In the genomic region with DNA sequence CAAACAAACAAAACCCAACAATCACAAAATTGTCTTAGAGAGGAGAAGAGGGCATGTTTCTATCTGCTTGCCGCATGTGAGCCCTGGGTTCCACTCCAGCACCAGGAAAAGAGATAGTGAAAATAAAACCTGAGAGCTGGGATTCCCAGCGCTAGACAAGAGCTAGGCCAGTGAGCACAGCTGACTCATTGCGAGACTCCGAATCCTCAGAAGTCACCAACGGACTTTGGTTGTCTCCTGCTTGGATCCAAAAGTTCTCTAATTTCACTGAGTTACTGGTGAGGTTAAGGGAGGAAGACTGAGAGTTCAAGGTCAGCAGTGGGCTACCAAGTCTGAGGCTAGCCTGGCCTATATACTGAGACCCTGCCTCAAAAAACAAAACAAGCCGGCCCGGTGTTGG, we compare ENCODE assay signal across 24 mouse cellular contexts. TPM values are rescaled to one million over a fixed set of nuclear protein-coding genes. Genes with fewer than 3 reads are reported as not detected.
"Had no signal": no experiment of that assay in that cellular context is flagged by ENCODE, and none has a peak within 500 bp of the region (broad histone marks: within the 10 kb centered on the region; RNA-seq: fewer than 3 reads in every experiment).

No protein-coding gene starts in this region.

- H3K9me3 ChIP-seq: limb, embryonic 10.5 days; limb, embryonic 13.5 days; liver, embryonic 12.5 days; liver, embryonic 15.5 days; midbrain, embryonic 10.5 days; midbrain, embryonic 13.5 days; neural tube, embryonic 13.5 days; stomach, embryonic 15.5 days had no signal

- H3K4me3 ChIP-seq: layer of hippocampus, adult 2 months; limb, embryonic 10.5 days; limb, embryonic 13.5 days; liver, embryonic 12.5 days; liver, embryonic 15.5 days; midbrain, embryonic 10.5 days; midbrain, embryonic 13.5 days; myocyte; neural tube, embryonic 13.5 days; stomach, embryonic 15.5 days had no signal

- DNase-seq: kidney, postnatal 25 days; layer of hippocampus, adult 9-11 months; liver; lung, adult 2 months; lung, postnatal 14 days; retina, postnatal 1 day; right cerebral cortex, postnatal 25 days; spleen, adult 18-20 months; thymus, adult 2 months; thymus, postnatal 14 days; thymus, postnatal 4 days had no signal

- H3K27me3 ChIP-seq: limb, embryonic 13.5 days; liver, embryonic 12.5 days; liver, embryonic 15.5 days; midbrain, embryonic 13.5 days; neural tube, embryonic 13.5 days; stomach, embryonic 15.5 days had no signal

- H3K36me3 ChIP-seq: limb, embryonic 10.5 days; limb, embryonic 13.5 days; liver, embryonic 15.5 days; midbrain, embryonic 10.5 days; midbrain, embryonic 13.5 days; neural tube, embryonic 13.5 days; stomach, embryonic 15.5 days had no signal

- H3K9ac ChIP-seq: limb, embryonic 13.5 days; liver, embryonic 12.5 days; liver, embryonic 15.5 days; midbrain, embryonic 13.5 days; neural tube, embryonic 13.5 days; stomach, embryonic 15.5 days had no signal

- H3K4me2 ChIP-seq: limb, embryonic 13.5 days; liver, embryonic 12.5 days; liver, embryonic 15.5 days; midbrain, embryonic 13.5 days; neural tube, embryonic 13.5 days; stomach, embryonic 15.5 days had no signal

- ATAC-seq: liver, embryonic 12.5 days; midbrain, embryonic 13.5 days; midbrain, embryonic 16.5 days had no signal

- H3K4me1 ChIP-seq: midbrain, embryonic 13.5 days; neural tube, embryonic 13.5 days had no signal

- H3K27ac ChIP-seq: layer of hippocampus, adult 2 months; limb, embryonic 10.5 days; limb, embryonic 13.5 days; liver, embryonic 12.5 days; liver, embryonic 15.5 days; midbrain, embryonic 10.5 days; midbrain, embryonic 13.5 days; neural tube, embryonic 13.5 days; stomach, embryonic 15.5 days had no signal

RNA-seq across cellular contexts. Expression of a gene that starts 47.1 kb away (rescaled TPM):
- total RNA-seq: layer of hippocampus, adult 2 months; layer of hippocampus, postnatal 25 days; left cerebral cortex, postnatal 25 days had no signal
